Mouse (Mus musculus) megakaryocyte-erythroid progenitor cell, adult 5 weeks (primary cell): ENCODE data around the gene Hdlbp. TPM values are rescaled to one million over a fixed set of nuclear protein-coding genes. Genes with fewer than 3 reads are reported as not detected.

Experiments used
- polyA plus RNA-seq: library from polyadenylated mRNA; stranded (reverse); fragments of >175 nt; gene quantifications from 2 replicates; pipeline ENCODE4 v1.2.3, GENCODE M21; 2012

Gene Hdlbp
- 38.1 and 39.8 TPM in 2 replicates for polyA plus RNA-seq

DNA sequence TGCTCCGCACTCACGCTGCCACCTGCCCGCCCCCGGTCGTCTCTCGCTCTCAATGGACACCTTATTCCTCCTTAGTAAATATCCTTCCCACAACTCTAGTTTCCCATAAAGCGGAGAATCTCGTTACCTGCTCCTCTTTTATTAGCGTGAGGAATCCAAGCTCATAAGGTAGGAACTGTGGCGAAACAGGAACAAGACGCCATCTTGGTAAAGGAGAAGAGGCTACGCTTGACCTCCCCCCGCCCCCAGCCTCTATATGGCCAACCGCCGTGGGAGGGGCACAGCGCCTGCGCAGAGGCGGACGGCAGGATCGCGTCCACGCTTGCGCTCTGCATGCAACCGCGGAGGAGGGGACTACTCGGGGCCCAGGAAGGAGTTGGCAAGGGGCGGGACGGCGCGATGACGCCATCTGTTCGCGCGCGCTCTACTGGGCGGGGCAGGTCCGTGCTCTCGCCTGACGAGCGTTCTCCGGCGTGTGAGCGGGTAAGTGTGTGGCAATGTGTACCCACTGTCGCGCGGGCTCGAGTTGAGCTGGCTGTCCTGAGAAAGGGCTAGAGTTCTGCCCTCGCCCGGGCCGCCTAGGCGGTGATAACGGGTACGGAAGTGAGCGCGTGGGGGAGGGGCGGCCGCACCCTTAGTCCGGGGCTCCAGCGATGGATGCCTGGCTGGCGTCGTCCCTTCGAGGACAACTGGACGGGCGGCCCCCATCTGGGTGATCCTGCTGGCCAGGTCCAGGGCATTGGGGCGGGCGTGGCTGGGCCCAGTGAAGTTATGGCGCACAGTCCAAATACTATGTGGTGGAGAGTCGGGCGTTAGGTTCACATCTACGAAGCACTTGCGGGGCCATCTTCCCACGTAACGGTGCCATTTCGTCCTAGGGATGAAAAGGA, at the start of gene Hdlbp:
Gene Hdlbp (minus strand): TSS at position 230 of the 890 bp plus-strand sequence.

DNA sequence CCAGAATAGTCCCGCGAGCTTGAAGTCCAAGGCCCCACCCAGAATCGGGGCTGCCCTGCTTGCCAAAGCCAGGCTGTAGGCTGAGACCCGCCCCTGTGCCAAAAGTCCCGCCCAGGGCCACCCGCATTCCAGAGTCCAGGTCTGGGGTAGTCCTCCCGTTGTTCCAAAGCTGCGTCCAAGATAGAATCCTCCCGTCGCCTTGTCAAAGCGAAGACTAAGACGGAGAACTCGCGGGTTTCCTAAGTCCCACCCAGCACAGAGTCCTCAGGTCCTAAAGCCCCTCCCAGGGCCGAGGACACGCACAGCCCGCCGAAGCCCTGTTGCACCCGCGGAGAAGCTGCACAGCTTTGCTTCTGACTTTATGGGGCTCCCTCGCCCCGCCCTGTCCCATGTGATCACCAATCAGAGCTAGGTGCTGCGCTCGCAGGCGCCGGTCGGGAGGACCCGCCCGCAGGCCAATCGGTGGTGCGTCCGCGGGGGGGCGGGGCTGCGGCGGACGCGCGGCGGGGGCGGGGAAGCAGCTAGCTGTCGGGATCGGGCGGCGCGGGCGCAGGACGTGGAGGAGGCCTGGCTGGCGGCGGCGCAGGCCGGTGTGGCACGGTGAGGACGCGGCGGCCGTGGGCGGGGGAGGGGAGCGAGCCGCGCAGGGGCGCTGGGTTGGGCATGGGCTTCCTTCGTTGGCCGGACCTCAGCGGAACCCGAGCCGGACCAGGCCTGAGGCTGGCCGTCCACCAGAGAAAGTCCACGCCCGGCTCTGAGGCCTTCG, 33.2 kb upstream of the Hdlbp start, which contains the start of gene Farp2:
Gene Farp2 (plus strand): TSS at position 495 of the 766 bp plus-strand sequence.

DNA sequence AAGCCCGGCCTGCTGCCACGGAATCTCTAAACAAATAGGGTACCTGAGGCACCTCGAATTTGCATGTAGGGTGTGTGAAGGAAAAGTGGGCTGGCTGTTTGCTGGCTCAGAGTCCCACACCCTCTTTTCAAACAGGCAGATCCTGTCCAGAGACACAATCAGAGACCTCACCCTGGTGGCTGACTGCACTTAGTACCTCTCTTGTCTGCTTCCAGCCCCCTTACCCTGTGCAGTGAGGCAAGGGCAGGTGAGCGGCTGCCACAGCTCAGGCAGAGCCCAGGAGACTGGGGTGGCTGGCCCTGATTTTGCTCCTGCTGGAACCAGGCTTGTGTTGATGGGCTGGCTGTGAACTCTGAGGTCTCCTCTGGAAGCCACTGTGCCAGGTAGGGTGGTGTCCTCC, 105.0 kb downstream of the Hdlbp start, which contains the start of gene Ano7:
Gene Ano7 (plus strand): TSS at position 266 of the 400 bp plus-strand sequence.

Other genes with a start within 250 kb of the Hdlbp start
- gene Sned1, start 243.0 kb downstream of the Hdlbp start, polyA plus RNA-seq = 0.29 and 0.32 TPM in 2 replicates
- 3.1 and 3.4 TPM in 2 replicates for gene Mterf4, start 172.9 kb downstream of the Hdlbp start, polyA plus RNA-seq
- 16.4 and 21.4 TPM in 2 replicates for gene Ppp1r7, start 136.0 kb downstream of the Hdlbp start, polyA plus RNA-seq
- 4.1 and 5.1 TPM in 2 replicates for gene Pask, start 135.3 kb downstream of the Hdlbp start, polyA plus RNA-seq
- gene Ano7, start 104.9 kb downstream of the Hdlbp start, polyA plus RNA-seq = 0.01 and 0.03 TPM in 2 replicates
- 0.44 and 0.47 TPM in 2 replicates for gene Farp2, start 33.3 kb upstream of the Hdlbp start, polyA plus RNA-seq
- gene Stk25, start 179.8 kb upstream of the Hdlbp start, polyA plus RNA-seq = 28.1 and 31.0 TPM in 2 replicates
- 1.6 and 2.7 TPM in 2 replicates for gene Bok, start 206.8 kb upstream of the Hdlbp start, polyA plus RNA-seq